Mouse (Mus musculus) adrenal gland, postnatal 25 days (tissue): ENCODE measurements around the gene Fyn. TPM values are rescaled to one million over a fixed set of nuclear protein-coding genes. Genes with fewer than 3 reads are reported as not detected.

Experiments
- DNase-seq: peaks from one replicate; pipeline ENCODE4 v3.0.0; 2021; ENCODE audit warnings: mixed read lengths
- total RNA-seq: library from RNA; stranded (reverse); gene quantifications from 2 replicates; pipeline ENCODE4 v1.2.3, GENCODE M21; 2021

Fyn gene
- total RNA-seq, 1 experiment from 2014 or later, result 47.7 TPM

DNA sequence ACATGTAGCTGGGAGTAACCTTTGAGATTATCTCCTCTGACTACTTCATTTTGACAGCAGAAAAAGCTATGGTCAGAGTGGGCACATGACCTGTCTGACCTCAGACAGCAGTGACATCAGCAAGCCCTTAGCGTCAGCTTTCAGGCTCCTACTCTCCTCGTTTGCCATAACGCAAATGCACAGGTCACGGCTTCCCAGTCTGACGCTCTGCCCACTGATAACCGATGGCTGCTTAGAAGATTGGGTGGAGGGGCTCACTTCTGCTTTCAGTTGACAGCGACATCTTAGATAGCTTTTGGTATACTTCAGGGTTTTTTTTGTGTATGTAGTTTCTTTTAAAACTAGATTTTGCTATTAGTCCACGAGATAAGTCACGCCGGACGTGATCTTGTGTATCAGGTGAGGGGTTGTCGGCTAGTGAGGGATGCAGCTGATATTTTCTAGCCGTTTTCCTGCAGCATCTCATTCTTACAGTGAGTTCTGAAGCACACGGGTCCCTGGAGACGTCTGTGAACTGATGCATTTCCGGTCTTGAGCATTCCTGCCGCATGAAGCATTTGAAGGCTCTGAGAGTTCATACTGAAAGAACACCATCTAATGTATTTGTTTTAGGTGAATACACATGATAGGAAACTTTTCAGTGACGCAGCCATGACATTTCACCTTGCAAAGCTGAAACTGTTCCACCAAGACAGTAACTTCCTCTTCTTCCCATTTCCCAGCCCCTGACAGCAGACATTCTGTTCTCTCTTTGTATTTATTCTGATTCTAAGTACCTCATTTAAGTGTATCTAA lies 44.4 kb downstream of the Fyn start:
- no peak for DNase-seq

DNA sequence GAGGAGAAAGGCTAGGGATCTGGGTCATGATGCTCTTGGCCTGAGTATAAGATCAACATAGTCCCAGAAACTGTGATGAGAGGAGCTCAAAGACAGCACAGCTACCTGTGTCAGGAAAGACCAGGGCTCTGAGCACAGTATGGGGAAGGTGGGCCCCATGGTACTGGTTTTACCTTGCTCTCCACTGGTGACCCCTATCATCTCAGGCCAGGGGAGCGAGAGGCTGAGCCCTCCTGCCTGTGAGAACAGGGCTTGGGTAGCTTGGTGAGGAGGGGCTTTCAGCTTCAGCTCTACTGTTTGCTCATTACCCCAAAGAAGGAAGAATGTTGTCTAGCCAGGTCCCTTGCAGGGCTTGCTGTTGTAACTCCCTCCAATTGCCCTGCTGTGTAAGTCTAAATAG lies 45.4 kb downstream of the Fyn start:
- DNase-seq, result no peak

DNA sequence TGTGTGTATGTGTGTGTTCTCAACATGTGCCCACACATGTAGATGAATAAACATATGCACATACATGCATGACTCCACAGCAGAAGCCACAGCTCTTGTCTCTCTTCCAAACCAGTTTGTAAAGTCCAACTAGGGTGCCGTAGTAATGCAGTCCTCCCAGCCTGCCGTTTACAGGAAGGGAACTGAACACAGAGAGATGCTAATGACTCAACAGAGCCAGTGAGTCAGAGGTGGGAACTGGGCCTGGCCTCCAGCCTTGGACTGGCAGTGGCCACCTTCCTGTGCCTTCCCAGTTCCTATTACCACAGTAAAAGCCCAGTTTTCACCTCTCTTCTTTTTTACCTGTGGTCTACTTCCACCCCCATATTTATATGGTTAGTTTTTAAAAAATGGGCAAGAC lies 46.9 kb downstream of the Fyn start:
- peak; percentile 59 for DNase-seq

DNA sequence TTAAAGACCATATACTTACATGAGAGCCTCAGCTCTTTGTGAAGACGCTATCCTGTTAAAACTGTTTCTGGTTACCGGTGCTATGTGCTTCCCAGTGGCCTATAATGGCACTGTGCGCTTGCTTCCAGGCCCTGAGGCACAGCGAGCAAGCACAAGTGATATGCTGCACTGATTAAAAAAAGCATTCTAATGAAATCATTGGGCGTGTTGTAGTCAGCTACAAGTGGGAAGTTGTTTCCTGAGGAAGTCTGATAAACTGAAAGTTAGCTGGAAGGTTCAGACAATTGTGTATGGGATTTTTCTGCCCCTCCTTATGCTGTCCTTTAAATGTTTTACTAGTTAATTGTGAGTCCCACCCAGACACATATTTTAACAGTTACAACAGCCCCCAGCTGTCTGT lies 49.0 kb downstream of the Fyn start:
- no peak for DNase-seq

DNA sequence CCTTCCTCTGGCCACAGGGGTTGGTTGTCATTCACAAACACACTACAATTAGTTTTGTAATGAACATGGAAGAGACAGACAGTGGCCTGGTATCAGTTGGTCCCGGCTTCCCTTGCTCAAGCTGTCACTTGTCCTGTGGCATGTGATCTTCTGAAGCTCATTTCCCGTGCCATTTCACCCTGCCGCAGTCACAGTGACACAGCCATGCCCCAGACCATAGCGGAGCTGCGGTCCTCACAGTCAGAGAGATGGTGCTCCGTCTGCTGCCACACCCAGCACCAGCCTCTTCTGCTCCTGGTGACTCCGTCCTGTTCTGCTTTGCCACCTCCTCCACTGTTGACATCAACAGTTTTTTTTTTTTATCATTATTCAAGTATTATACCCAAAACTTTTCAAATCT lies 49.7 kb downstream of the Fyn start:
- DNase-seq, result no peak

DNA sequence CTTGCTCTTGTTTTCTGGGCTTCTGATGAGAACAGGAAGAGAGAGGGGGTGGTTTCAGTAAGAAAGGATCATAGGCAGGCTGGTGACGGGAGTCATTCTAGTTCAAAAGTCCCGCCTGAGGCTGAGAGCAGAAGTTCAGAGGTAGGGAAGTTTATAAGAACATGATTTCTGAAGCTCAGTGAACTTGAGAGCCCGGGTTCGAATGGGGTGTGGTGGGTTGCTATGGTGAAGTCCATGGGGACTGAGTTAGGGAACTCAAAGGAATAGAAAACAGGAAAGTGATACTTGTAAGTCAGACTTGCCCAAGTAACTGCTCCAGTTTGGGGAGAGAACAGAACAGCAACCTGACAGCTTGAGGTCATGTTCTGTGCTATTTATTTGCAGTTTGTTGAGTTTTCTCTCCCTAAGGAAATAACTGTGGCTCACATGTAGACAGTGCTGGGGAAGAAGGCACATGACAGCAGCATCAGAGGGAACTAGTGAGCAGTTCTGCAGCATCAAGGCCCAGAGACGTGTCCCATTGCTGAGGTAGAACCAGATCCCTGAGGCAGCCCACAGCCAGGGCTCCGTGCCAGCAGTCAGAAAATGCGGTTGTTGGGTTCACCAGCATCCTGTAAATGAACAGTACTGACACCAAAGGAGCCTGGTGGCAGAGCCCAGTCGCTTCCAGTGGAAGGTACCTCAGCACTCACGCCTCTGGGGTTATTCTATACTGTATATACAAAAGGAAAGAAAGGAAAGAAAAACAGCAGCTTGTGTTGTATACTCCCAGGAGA lies 52.4 kb downstream of the Fyn start:
- DNase-seq, result no peak

DNA sequence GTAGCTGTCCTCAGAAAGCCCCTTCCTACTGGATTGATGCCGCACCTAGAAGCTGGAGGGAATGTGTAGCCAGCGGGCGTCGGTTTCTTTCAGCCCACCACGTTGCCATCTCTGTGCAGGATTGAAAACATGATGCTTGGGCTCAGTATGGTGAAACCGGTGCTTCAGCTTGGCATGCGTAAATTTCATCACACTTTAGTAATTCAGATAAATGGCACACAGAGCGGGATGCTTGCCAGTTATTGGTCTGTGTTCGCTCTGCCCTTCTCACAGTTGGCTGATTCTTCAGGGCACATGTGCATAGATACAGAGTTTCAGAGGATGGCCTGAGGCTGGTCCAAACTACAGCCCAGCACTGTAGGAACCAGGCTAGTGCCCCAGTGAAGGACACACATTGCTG lies 53.1 kb downstream of the Fyn start:
- DNase-seq, result no peak

DNA sequence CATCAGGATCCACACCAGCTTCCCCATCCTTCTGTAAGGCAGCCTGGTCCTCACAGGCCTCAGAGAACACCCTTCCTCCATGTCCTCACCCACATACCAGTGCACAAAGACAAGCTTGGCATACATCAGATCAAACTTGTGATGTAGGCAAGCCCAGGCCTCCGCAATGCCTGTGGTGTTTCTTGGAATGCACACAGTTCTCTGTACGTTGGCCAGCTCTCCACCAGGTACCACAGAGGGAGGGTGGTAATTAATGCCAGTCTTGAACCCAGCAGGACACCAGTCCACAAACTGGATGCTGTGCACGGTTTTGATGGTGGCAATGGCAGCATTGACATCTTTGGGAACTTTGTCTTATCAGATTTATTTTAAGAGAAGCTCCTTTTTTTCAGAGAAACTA lies 56.0 kb downstream of the Fyn start:
- no peak for DNase-seq

DNA sequence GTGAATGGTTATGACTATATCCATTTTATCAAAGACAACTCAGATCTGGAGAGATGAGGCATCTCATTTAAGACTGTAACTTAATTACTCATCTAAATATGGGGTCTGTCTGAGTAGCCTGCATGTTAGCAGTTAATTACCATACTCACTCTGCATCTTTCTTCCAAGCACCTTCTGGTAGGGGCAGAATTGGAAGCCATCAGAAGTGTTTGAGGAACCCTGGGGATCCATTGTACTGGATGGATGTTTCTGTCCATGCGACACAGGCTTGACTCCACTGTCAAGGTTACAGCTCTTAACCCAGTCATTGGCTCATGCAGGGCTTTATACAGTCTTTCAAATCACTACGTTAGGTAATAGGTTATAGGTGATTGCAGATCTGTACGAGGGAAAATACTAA lies 57.4 kb downstream of the Fyn start:
- no peak for DNase-seq

DNA sequence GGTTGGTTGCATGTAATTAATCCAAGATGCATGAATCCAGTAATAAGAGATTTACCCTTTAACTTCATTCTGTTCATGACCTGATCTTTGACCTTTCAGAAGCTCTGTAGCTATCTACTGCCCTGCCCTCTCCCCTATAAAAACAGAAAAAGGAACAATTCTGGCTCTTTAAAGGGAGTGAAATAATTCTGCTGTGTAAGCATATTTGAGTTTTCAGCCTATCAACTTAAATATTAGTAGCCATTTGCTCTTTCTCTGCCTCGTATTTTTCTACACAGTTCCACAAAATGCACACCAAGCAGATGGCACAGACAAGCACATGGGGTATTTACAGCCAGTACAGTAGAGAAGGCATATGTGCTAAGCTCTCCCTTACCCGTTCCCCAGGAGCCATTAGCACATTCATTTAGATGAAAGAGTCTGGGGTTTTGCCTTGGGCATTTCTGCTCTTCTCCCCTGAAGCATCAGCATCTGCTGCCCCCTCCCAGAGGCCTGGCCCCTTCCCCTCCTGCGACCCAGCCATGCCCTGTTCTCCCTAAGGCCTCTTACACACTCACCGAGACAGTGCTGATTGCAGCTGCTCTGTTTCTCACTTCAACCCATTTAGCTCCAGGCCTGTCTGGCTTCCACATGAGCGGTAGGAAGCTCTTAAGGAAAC lies 58.3 kb downstream of the Fyn start:
- DNase-seq, result no peak

DNA sequence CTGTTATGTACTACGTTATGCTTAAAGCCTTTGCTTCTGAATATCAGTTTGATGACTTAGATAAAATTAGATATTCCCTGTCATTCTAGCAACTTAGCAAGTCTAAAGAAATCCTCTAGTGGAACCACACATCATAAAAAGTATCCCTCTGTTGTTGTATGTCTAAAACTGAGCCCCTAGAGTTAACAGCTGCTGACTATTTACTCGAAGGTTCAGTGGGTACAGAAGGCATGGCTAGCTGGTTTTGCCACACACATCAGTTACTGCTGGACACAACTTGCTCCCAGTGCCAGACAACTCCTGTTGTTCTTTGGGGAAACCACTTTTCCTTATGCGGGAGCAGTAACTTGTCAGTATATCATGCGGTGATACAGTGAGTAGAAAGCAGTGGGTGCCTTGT lies 61.0 kb downstream of the Fyn start:
- DNase-seq, result no peak

DNA sequence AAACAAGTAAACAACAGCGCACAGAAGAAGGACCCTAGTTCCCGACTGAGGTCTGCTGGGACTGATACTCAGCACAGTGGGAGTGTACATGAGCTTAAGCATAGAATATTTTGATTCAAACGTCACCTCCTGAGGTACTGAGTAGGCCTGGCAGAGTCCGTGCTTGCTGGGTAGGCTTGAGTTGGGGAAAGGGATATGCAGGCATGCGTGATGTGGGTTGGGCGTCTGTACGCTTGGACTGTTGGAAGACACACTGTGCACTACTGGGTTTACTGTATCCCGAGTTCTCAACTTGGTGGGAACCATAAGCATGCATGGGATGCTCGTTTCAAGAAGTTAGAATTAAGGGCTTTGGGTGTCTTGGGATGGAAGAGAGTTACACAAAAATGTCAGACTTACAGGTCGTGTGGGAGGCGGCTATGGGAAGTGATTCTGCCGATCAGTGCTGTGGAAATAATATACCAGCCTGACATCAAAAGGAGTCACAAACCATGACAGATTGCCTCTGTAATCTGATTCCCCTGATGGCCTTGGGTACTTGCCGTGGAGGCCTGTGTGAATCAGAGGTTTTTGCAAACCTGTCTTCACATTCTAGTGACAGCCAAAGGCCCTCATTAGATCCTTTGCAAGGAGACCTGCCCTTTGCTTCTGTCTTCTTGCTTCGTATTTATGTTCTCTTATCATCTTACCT lies 61.6 kb downstream of the Fyn start:
- no peak for DNase-seq

DNA sequence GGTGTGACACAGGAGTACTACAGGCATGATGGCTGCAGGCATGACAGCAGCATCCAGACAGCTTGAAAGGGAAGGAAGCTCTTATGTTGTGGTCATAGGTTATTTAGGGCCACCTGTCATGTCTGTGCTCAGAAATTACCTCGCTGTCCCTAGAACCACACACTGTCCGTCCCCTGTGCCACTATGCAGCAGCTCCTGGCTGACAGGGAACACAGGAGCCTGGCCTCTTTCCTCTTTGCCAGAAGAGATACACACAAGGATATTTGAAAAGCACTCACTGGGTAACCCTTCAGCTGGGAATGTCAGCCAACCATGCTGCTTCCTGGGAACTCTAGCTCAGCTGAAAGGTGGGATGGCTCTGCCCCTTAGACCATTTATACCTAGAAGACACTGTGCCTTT lies 62.6 kb downstream of the Fyn start:
- no peak for DNase-seq

DNA sequence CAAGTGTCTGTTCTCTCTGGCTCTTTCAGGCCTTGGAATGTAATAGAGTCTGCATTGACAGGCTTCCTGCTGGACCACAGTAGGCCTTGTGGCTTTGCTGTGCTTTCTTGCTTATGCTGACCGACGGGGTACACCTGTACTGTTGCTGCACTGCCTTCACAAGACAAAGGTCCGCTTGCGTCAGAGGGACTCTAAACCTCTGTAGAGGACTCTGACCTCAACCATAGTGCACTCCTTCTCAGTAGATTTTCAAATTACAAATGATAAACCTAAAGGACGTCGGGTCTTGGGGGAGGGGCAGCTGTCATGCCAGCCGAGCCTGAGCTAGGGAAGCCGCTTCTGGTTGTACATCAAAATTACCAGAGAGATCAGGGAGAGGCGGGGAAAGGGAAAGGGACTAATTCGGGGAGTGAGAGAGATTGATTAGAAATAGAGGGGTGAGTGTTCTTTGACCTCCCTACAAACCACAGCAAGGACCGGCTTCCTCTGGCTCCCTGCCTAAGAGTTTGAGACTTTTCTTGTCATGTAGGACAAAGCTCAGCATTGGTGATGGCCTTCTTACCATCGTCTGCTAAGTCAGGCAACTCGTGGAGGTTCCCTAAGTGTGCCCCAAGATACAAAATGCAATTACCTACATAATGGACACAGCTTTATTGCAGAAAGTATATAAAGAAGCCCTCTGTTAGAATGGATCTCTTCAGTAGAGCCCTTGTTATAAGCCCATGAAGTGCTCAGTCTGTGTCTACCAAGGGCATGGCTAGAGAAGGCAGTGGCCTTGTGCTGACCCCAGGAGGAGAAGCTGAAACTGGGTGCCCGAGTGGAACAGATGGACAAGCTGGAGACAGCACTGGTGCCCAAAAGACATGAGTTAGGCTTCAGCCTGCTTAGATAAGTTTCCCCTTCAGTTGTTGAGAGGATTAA lies 64.3 kb downstream of the Fyn start:
- no peak for DNase-seq

DNA sequence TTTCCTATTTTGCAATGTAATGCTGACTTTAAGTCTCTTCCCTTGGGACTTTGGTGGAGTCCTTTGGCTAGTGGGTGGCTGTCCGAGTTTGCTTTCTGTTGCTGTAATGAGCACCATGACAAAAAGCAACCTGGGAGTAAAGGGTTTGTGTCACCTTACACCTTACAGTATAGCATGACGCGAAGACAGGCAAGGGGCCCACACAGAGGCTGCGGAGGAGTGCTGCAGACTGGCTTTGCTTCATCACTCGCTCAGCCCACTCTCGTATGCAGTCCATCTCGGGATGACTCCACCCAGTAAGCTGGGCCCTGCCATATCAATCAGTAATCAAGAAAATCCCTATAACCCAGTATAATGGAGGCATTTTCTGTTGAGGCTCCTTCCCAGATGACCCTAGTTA lies 65.2 kb downstream of the Fyn start:
- DNase-seq, result no peak

DNA sequence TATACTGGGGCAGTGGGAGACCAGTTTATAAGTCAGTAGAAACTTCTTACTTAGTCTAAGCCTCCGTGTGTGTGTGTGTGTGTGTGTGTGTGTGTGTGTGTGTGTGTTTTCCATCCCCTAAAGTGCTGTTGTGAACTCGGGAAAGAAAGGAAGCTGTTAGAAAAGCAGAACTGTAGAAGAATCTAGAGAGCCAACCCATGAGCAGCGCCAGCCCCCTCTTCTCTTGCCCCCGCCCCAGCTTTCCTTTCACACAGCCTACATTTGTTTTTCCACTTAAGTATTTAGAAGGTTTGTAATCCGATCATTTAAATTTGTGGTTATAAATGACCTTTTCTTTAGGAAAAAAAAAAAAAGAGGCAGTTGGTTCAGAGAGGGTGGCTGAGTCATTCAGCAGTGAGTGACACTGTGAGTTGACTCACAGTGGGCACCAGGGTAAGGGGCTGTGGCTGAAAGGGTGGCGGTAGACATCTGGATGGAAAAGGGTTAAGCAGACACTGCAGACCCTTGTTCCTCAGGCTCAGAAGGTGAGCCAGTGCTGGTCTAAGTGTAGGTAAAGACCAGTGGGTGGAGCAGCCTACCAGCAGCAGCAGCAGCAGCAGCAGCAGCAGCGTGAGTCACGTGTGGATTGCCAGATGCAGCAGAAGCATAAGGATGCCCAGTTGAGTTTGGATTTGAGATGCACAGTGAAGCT lies 66.2 kb downstream of the Fyn start:
- no peak for DNase-seq

DNA sequence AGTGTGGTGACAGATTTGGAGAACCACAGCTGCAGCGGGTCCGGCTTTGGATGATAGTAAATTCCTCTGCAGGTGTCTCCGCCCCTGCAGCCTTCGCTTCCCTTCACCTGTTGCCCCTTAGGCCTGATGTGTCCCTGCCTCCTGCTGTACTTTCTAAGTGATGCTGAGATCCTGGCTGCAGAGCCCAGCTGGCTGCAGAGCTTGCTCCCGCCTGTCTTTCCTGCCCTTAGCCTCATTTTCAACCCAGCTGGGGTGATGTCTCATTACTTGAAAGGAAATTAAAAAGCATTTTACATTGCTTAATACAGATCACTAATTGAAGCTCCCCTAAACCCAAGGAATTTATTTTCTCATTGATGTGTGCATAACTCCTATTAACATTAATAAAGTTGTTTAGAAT lies 70.2 kb downstream of the Fyn start:
- DNase-seq, result no peak

DNA sequence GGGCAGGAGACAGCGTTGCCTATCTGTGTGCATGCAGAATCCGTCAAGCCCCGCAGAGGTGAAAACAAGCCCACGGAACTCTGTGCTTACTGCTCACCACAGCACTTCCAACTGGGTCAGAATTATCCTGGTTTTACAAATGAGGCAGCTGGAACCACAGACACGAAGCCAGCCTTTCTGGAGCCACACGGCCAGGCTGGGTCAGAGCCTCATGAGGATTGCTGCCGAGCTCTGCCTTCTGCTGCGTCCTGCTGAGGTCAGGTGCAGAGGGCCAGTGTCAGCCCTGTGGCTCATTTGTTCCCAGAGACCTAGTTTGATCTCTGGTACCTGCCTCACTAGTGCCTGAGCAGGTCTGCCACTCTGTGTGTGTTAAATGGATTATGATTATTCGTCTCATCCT lies 71.9 kb downstream of the Fyn start:
- no peak for DNase-seq

DNA sequence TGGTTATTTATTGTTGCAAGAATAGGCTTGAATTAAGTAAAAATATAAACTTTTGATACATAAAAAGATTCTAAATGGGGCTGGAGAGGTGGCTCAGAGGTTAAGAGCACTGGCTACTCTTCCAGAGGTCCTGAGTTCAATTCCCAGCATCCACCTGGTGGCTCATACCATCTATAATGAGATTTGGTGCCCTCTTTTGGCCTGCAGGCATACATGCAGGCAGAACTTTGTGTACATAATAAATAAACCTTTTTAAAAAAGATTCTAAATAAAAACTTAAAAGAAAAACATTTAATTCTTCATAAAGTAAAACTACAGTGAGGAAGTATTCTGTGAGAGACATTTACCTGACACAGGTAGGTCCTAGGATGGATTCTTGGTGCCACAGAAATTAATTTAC lies 73.0 kb downstream of the Fyn start:
- DNase-seq, result no peak

DNA sequence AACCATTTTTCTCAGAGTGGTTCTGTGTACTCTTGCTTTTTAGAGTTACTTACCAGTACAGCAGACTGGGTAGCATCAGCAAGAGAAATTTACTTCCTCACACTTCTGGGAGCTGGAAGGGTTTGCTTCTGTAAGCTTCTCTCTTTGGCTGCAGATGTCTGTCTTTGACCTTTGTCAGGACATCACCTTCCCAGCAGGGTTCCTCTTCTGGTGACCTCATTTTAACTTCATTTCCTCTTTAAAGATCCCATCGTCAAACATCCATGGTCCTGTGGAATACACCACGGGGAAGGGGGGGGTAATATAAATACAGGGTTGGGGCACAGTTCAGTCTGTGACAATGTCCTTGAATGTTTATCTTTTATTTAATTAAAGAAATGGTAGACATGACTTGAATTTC lies 74.5 kb downstream of the Fyn start:
- DNase-seq, result no peak

DNA sequence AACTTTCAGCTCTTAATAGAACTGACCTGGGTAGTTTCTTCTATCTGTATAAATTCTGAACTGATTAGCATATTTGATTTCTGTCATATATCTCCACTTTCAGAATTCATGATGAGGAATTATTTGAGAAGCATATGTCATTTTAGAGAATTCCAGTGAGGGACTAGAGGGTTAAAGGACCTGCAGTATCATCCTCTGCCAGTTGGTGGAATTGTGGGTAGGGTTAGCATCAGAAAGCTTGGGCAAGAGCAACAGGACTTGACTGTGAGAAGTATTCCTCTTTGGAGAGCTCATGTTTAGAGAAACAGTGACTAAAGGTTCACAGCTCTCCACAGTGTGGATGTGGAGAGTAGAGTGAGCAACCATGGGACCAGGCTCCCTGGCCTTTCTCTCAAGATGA lies 75.3 kb downstream of the Fyn start:
- no peak for DNase-seq
